15 mouse cellular contexts compared by ENCODE assay signal in genomic region chr6:134199895-134200294, GRCm38 (mm10).
DNase-seq lines count a peak whose midpoint lies in the region; ATAC-seq and TF ChIP-seq lines count a peak whose summit lies in the region.
"Had no signal": no experiment of that assay in that cellular context is flagged by ENCODE, and none has a peak within 500 bp of the region (broad histone marks: within the 10 kb centered on the region; RNA-seq: fewer than 3 reads in every experiment).

No protein-coding gene starts in this region.

- H3K4me2 ChIP-seq in limb, embryonic 12.5 days = no peak overlapping the region
- no peak overlapping the region for H3K4me2 ChIP-seq in midbrain, embryonic 15.5 days
- H3K4me2 ChIP-seq: liver, embryonic 13.5 days; midbrain, embryonic 11.5 days had no signal

- no peak overlapping the region for H3K4me3 ChIP-seq in heart, adult 2 months
- no peak overlapping the region for H3K4me3 ChIP-seq in layer of hippocampus, adult 2 months
- H3K4me3 ChIP-seq in limb, embryonic 12.5 days (replicated peaks) = no peak overlapping the region
- H3K4me3 ChIP-seq in midbrain, embryonic 15.5 days = no peak overlapping the region
- H3K4me3 ChIP-seq: liver, embryonic 13.5 days had no signal

- no peak for DNase-seq in heart, adult 2 months
- DNase-seq in heart, adult 9 months (ENCODE audit: low spot score in 2 of 2) = no peak
- DNase-seq in layer of hippocampus, adult 2 months (ENCODE audit: low spot score in 2 of 2) = no peak
- DNase-seq in layer of hippocampus, adult 9-11 months = no peak
- DNase-seq in ES-CJ7 (ENCODE audit: low read depth, low spot score) = peak; percentile 46
- no peak for DNase-seq in embryo, embryonic 11 days
- DNase-seq: B cell, adult 2 months; kidney, adult 8-10 months; layer of hippocampus, postnatal 36 days; liver, embryonic 13.5 days; thymus, postnatal 4 days had no signal

- TF ChIP-seq POLR2A in heart, adult 2 months (IDR thresholded peaks at IDR 0.05; ENCODE audit: insufficient read depth, low read depth, low read length) = no peak

- peaks cover 2% of the 10 kb centered on the region for H3K36me3 ChIP-seq in heart, adult 2 months (ENCODE audit: control insufficient read depth, insufficient read depth, low read length)
- H3K36me3 ChIP-seq in limb, embryonic 12.5 days = peaks cover 5% of the 10 kb centered on the region; the same call in 1 of the 2 replicates
- no peaks in the 10 kb centered on the region for H3K36me3 ChIP-seq in midbrain, embryonic 15.5 days (replicated peaks)
- H3K36me3 ChIP-seq: liver, embryonic 13.5 days had no signal

- TF ChIP-seq EP300 in heart, adult 2 months (IDR thresholded peaks at IDR 0.05; ENCODE audit: insufficient read depth, low read depth, low read length) = no peak

- H3K27ac ChIP-seq in heart, adult 2 months = peak overlapping the region; percentile 76
- H3K27ac ChIP-seq in layer of hippocampus, adult 2 months = peak overlapping the region; percentile 52; the same call in 1 of the 2 replicates
- H3K27ac ChIP-seq in limb, embryonic 12.5 days = peak overlapping the region; percentile 45; the same call in 1 of the 2 replicates
- H3K27ac ChIP-seq in midbrain, embryonic 15.5 days = no peak overlapping the region
- H3K27ac ChIP-seq: liver, embryonic 13.5 days had no signal

- H3K4me1 ChIP-seq in heart, adult 2 months (ENCODE audit: control insufficient read depth, insufficient read depth, low read length) = peaks cover 20% of the 10 kb centered on the region
- H3K4me1 ChIP-seq in limb, embryonic 12.5 days (replicated peaks) = peaks cover 13% of the 10 kb centered on the region; the same call in 1 of the 2 replicates
- H3K4me1 ChIP-seq in midbrain, embryonic 15.5 days = no peaks in the 10 kb centered on the region

- no peaks in the 10 kb centered on the region for H3K79me2 ChIP-seq in heart, adult 2 months (replicated peaks; ENCODE audit: control insufficient read depth, insufficient read depth, low read length)

- H3K27me3 ChIP-seq in heart, adult 2 months (ENCODE audit: control insufficient read depth, insufficient read depth, low read length) = no peaks in the 10 kb centered on the region
- no peaks in the 10 kb centered on the region for H3K27me3 ChIP-seq in limb, embryonic 12.5 days
- H3K27me3 ChIP-seq in midbrain, embryonic 15.5 days (replicated peaks) = no peaks in the 10 kb centered on the region
- H3K27me3 ChIP-seq: liver, embryonic 13.5 days had no signal

- ATAC-seq in limb, embryonic 12.5 days (ENCODE audit: insufficient number of reproducible peaks, insufficient read depth, low FRiP score, low TSS enrichment, low read depth) = no peak
- ATAC-seq in midbrain, embryonic 15.5 days (replicated peaks) = no peak
- ATAC-seq: forebrain, embryonic 14.5 days had no signal

- WGBS in heart, adult 2 months = 93% methylated on average over 1 of the region's 1 CpGs
- WGBS in limb, embryonic 12.5 days = 91% methylated on average over 1 of the region's 1 CpGs
- WGBS in midbrain, embryonic 15.5 days = 98% methylated on average over 1 of the region's 1 CpGs

- intact Hi-C loops in heart, adult 2 months (cut with DNase I) = no loop called here

- no peak for TF ChIP-seq CTCF in heart, adult 2 months (IDR thresholded peaks at IDR 0.05)
- no peak for TF ChIP-seq CTCF in layer of hippocampus, adult 2 months (conservative IDR thresholded peaks at IDR 0.05)

- no peaks in the 10 kb centered on the region for H3K9me3 ChIP-seq in limb, embryonic 12.5 days
- H3K9me3 ChIP-seq in midbrain, embryonic 15.5 days = no peaks in the 10 kb centered on the region
- H3K9me3 ChIP-seq: liver, embryonic 13.5 days had no signal

- no peak overlapping the region for H3K9ac ChIP-seq in heart, adult 2 months (ENCODE audit: low read depth, low read length)
- 0 out of 2 replicates have a peak overlapping the region, but pooled peaks have one; percentile 18 for H3K9ac ChIP-seq in limb, embryonic 12.5 days (replicated peaks)
- H3K9ac ChIP-seq in midbrain, embryonic 15.5 days = no peak overlapping the region
- H3K9ac ChIP-seq: liver, embryonic 13.5 days had no signal
